ENCODE assay signal across 18 mouse cellular contexts in genomic region chr9:80080941-80081340, GRCm38 (mm10). TPM values are rescaled to one million over a fixed set of nuclear protein-coding genes. Genes with fewer than 3 reads are reported as not detected.
DNase-seq lines count a peak whose midpoint lies in the region; ATAC-seq and TF ChIP-seq lines count a peak whose summit lies in the region.
"Had no signal": no experiment of that assay in that cellular context is flagged by ENCODE, and none has a peak within 500 bp of the region (broad histone marks: within the 10 kb centered on the region; RNA-seq: fewer than 3 reads in every experiment).

No protein-coding gene starts in this region.

- TF ChIP-seq CTCF in kidney, adult 2 months (conservative IDR thresholded peaks at IDR 0.05; ENCODE audit: insufficient read depth, insufficient read length, low read depth, low read length) = no peak
- no peak for TF ChIP-seq CTCF in thymus, adult 2 months (IDR thresholded peaks at IDR 0.05; ENCODE audit: borderline replicate concordance, control insufficient read depth, extremely low read depth, insufficient read depth, low read length, poor library complexity)

- TF ChIP-seq POLR2A in kidney, adult 2 months (IDR thresholded peaks at IDR 0.05; ENCODE audit: low read depth, low read length) = no peak
- no peak for TF ChIP-seq POLR2A in thymus, adult 2 months (IDR thresholded peaks at IDR 0.05; ENCODE audit: control insufficient read depth, extremely low read depth, insufficient read depth, low read length, poor library complexity)

- no peaks in the 10 kb centered on the region for H3K9me3 ChIP-seq in forebrain, embryonic 12.5 days
- H3K9me3 ChIP-seq: neural tube, embryonic 15.5 days; stomach, embryonic 15.5 days had no signal

- ATAC-seq in inflammation-experienced regulatory T-cells, adult 6 months = peak; percentile 91
- ATAC-seq in forebrain, embryonic 12.5 days (ENCODE audit: low FRiP score) = no peak
- ATAC-seq in frontal cortex, adult (ENCODE audit: low TSS enrichment) = no peak

- H3K27me3 ChIP-seq in kidney, adult 2 months (replicated peaks; ENCODE audit: control insufficient read depth, insufficient read depth, low read length) = no peaks in the 10 kb centered on the region
- H3K27me3 ChIP-seq in thymus, adult 2 months (ENCODE audit: control insufficient read depth, insufficient read depth, low read length) = no peaks in the 10 kb centered on the region
- H3K27me3 ChIP-seq in forebrain, embryonic 12.5 days = no peaks in the 10 kb centered on the region
- H3K27me3 ChIP-seq: neural tube, embryonic 15.5 days; stomach, embryonic 15.5 days had no signal

- DNase-seq in kidney, adult 2 months = peak; percentile 34
- no peak for DNase-seq in kidney, adult 11 months
- DNase-seq in CD4-positive helper T cell, adult 2 months (ENCODE audit: low read depth, low spot score) = peak; percentile 71
- peak; percentile 50 for DNase-seq in thymus, adult 2 months
- no peak for DNase-seq in spleen, adult 12 weeks (ENCODE audit: low spot score)
- DNase-seq: adrenal gland, postnatal 14 days; embryo, embryonic 11 days; gastrocnemius, adult 2 months; heart, postnatal 10 days; kidney, adult 18-20 months; midbrain, embryonic 14.5 days had no signal

- H3K4me3 ChIP-seq in kidney, adult 2 months (ENCODE audit: insufficient read depth, low read depth, low read length) = no peak overlapping the region
- no peak overlapping the region for H3K4me3 ChIP-seq in thymus, adult 2 months (ENCODE audit: control insufficient read depth, insufficient read depth, low read length)
- no peak overlapping the region for H3K4me3 ChIP-seq in forebrain, embryonic 12.5 days (replicated peaks)
- H3K4me3 ChIP-seq: erythroblast, embryonic 14.5 days; gastrocnemius, adult 2 months; layer of hippocampus, adult 2 months; neural tube, embryonic 15.5 days; stomach, embryonic 15.5 days had no signal

- WGBS in kidney, adult 2 months = 53% methylated on average over 1 of the region's 1 CpGs
- 56% methylated on average over 1 of the region's 1 CpGs for WGBS in thymus, adult 2 months
- WGBS in forebrain, embryonic 12.5 days = 85% methylated on average over 1 of the region's 1 CpGs

- no peak overlapping the region for H3K4me2 ChIP-seq in forebrain, embryonic 12.5 days
- H3K4me2 ChIP-seq: neural tube, embryonic 15.5 days; stomach, embryonic 15.5 days had no signal

- no peaks in the 10 kb centered on the region for H3K36me3 ChIP-seq in kidney, adult 2 months (ENCODE audit: control insufficient read depth, insufficient read depth, low read length)
- no peaks in the 10 kb centered on the region for H3K36me3 ChIP-seq in thymus, adult 2 months (ENCODE audit: control insufficient read depth, insufficient read depth, low read length)
- peaks cover 3% of the 10 kb centered on the region for H3K36me3 ChIP-seq in forebrain, embryonic 12.5 days (replicated peaks)
- H3K36me3 ChIP-seq: neural tube, embryonic 15.5 days; stomach, embryonic 15.5 days had no signal

- no peak overlapping the region for H3K27ac ChIP-seq in kidney, adult 2 months (ENCODE audit: insufficient read depth, low read depth, low read length)
- no peak overlapping the region for H3K27ac ChIP-seq in thymus, adult 2 months (ENCODE audit: control insufficient read depth, insufficient read depth, low read length)
- H3K27ac ChIP-seq in forebrain, embryonic 12.5 days = no peak overlapping the region
- H3K27ac ChIP-seq: gastrocnemius, adult 2 months; layer of hippocampus, adult 2 months; neural tube, embryonic 15.5 days; stomach, embryonic 15.5 days had no signal

- H3K9ac ChIP-seq in forebrain, embryonic 12.5 days = no peak overlapping the region
- H3K9ac ChIP-seq: neural tube, embryonic 15.5 days; stomach, embryonic 15.5 days had no signal

- H3K4me1 ChIP-seq in kidney, adult 2 months (ENCODE audit: control insufficient read depth, insufficient read depth, low read length) = peaks cover 38% of the 10 kb centered on the region
- peaks cover 18% of the 10 kb centered on the region for H3K4me1 ChIP-seq in thymus, adult 2 months (replicated peaks; ENCODE audit: control insufficient read depth, insufficient read depth, low read length)
- H3K4me1 ChIP-seq in forebrain, embryonic 12.5 days = peaks cover 26% of the 10 kb centered on the region

RNA-seq across cellular contexts. Expression of gene Senp6, which starts 14.2 kb away (rescaled TPM):
- 18.4 and 23.9 TPM in 2 replicates for polyA plus RNA-seq in kidney, adult 2 months (2012; rRNA removed)
- 10 to 100 TPM; 48.4 to 77.8 (median 69.1) TPM for polyA plus RNA-seq in inflammation-experienced regulatory T-cells, adult 6 months (2017; shearing (Covaris generic))
- 29.7 and 39.4 TPM in 2 replicates for polyA plus RNA-seq in thymus, adult 2 months (2012; rRNA removed)
- polyA plus RNA-seq in forebrain, embryonic 12.5 days (2016; fragmentation: Nextera tagmentation; extraction: Ambion mirVana) = 72.2 and 75.5 TPM in 2 replicates

Comparison
In these comparisons a context has a peak if more than half of its experiments do, and no peak if none do; other contexts are left out.
1. DNase-seq: peak in kidney, adult 2 months (single experiment), CD4-positive helper T cell, adult 2 months (single experiment) and thymus, adult 2 months (single experiment); none in kidney, adult 11 months (single experiment) and spleen, adult 12 weeks (single experiment).